Mouse (Mus musculus) myocyte (in vitro differentiated cells): ENCODE data around the gene Adcy9. TPM values are rescaled to one million over a fixed set of nuclear protein-coding genes. Genes with fewer than 3 reads are reported as not detected.

ENCODE experiments used
- H3K27me3 ChIP-seq: one replicate; pipeline ENCODE4 v1.6.1; 2011; ENCODE audit not compliant: control insufficient read depth, insufficient read depth, insufficient read length
- H3K36me3 ChIP-seq: one replicate; pipeline ENCODE4 v1.6.1; 2011; ENCODE audit not compliant: control insufficient read depth, insufficient read depth
- H3K4me2 ChIP-seq: one replicate; pipeline ENCODE4 v1.6.1; 2011; ENCODE audit warnings: low read depth, control low read depth
- H3K4me3 ChIP-seq: one replicate; pipeline ENCODE4 v1.5.1; 2011; ENCODE audit warnings: mild to moderate bottlenecking, control low read depth, moderate library complexity
- H3K79me2 ChIP-seq: one replicate; pipeline ENCODE4 v1.6.1; 2011; ENCODE audit not compliant: control insufficient read depth, insufficient read depth
- H3ac ChIP-seq: one replicate; pipeline ENCODE4 v1.6.1; 2011; ENCODE audit not compliant: control insufficient read depth, insufficient read length
- CEBPB ChIP-seq: IDR thresholded peaks from 2 replicates; pipeline ENCODE4 v1.6.1; 2011; ENCODE audit warnings: mild to moderate bottlenecking, moderate library complexity; ENCODE audit not compliant: poor library complexity, insufficient read depth, severe bottlenecking
- E2F4 ChIP-seq: IDR thresholded peaks from one replicate; pipeline ENCODE4 v1.6.1; 2011; ENCODE audit warnings: mild to moderate bottlenecking, control low read depth, moderate library complexity; ENCODE audit not compliant: insufficient read depth
- MAX ChIP-seq: IDR thresholded peaks from one replicate; pipeline ENCODE4 v1.6.1; 2011; ENCODE audit warnings: low read depth, mild to moderate bottlenecking, control low read depth
- MYOD1 ChIP-seq, 3 experiments: IDR thresholded peaks; one replicate each; pipeline ENCODE4 v1.6.1; 2011; ENCODE audit warnings: control low read depth in 2 of 3, low read depth in 2 of 3, mild to moderate bottlenecking in 2 of 3, moderate library complexity in 1 of 3; ENCODE audit not compliant: insufficient read length in 2 of 3, control insufficient read depth in 1 of 3
- MYOG ChIP-seq, 3 experiments: IDR thresholded peaks; one replicate each; pipeline ENCODE4 v1.6.1; 2011; ENCODE audit warnings: control low read depth in 2 of 3, low read depth in 2 of 3, mild to moderate bottlenecking in 2 of 3; ENCODE audit not compliant: insufficient read length in 2 of 3, control insufficient read depth in 1 of 3, insufficient read depth in 1 of 3
- POLR2A ChIP-seq: IDR thresholded peaks from one replicate; pipeline ENCODE4 v1.6.1; 2011; ENCODE audit warnings: low read depth, mild to moderate bottlenecking, control low read depth, moderate library complexity; ENCODE audit not compliant: insufficient read length
- POLR2AphosphoS2 ChIP-seq: IDR thresholded peaks from one replicate; pipeline ENCODE4 v1.6.1; 2011; ENCODE audit warnings: low read depth, control low read depth; ENCODE audit not compliant: insufficient read length
- REST ChIP-seq: IDR thresholded peaks from one replicate; pipeline ENCODE4 v1.6.1; 2011; ENCODE audit warnings: mild to moderate bottlenecking, control low read depth, moderate library complexity; ENCODE audit not compliant: insufficient read depth, insufficient read length
- SRF ChIP-seq: IDR thresholded peaks from one replicate; pipeline ENCODE4 v1.6.1; 2011; ENCODE audit warnings: low read depth; ENCODE audit not compliant: control insufficient read depth, insufficient read length
- TCF12 ChIP-seq: IDR thresholded peaks from one replicate; pipeline ENCODE4 v1.6.1; 2011; ENCODE audit warnings: mild to moderate bottlenecking, control low read depth; ENCODE audit not compliant: poor library complexity, insufficient read depth, severe bottlenecking
- TCF3 ChIP-seq: IDR thresholded peaks from one replicate; pipeline ENCODE4 v1.6.1; 2011; ENCODE audit warnings: low read depth, control low read depth; ENCODE audit not compliant: insufficient read length
- USF1 ChIP-seq: IDR thresholded peaks from one replicate; pipeline ENCODE4 v1.6.1; 2011; ENCODE audit warnings: low read depth, mild to moderate bottlenecking, control low read depth, moderate library complexity
- polyA plus RNA-seq: library from polyadenylated mRNA; unstranded; fragments of >200 nt; fragmentation: generic; extraction: Trizol; gene quantifications from one replicate; pipeline ENCODE4 v1.2.1, GENCODE M21; 2012; ENCODE audit warnings: missing spikeins

Gene Adcy9
- polyA plus RNA-seq, 1 experiment, result 4.6 TPM

- H3K4me3 ChIP-seq, result no peak overlapping the region
- no peaks in the 10 kb centered on the region for H3K79me2 ChIP-seq
- H3K27me3 ChIP-seq, result peaks cover 5% of the 10 kb centered on the region
- no peaks in the 10 kb centered on the region for H3K36me3 ChIP-seq
- H3ac ChIP-seq, result no peak overlapping the region
- TF ChIP-seq TCF12 (no peak), MYOG (IDR thresholded peaks at IDR 0.05; ENCODE audit: control insufficient read depth in 1 of 3, insufficient read depth in 1 of 3, insufficient read length in 2 of 3, low read depth in 2 of 3) (no peak), SRF (no peak), POLR2A (no peak), TCF3 (no peak), USF1 (no peak), CEBPB (no peak), REST (no peak), E2F4 (no peak), MAX (no peak), POLR2AphosphoS2 (no peak), MYOD1 (IDR thresholded peaks at IDR 0.05; ENCODE audit: control insufficient read depth in 1 of 3, insufficient read length in 2 of 3, low read depth in 2 of 3) (no peak)
- H3K4me2 ChIP-seq, result peak overlapping the region; percentile 37
These were observed 10.7 kb upstream of the Adcy9 start for GRCm38 (mm10) chr16:4431013-4431412.

- TF ChIP-seq CEBPB, result no peak
- TF ChIP-seq POLR2A, result no peak
- no peak for TF ChIP-seq REST
- TF ChIP-seq TCF3, result no peak
- no peak for TF ChIP-seq E2F4
- TF ChIP-seq MYOG (IDR thresholded peaks at IDR 0.05; ENCODE audit: control insufficient read depth in 1 of 3, insufficient read depth in 1 of 3, insufficient read length in 2 of 3, low read depth in 2 of 3), result no peak
- TF ChIP-seq SRF, result no peak
- TF ChIP-seq MAX, result no peak
- Histone ChIP-seq H3K4me2 (no peak overlapping the region), H3ac (no peak overlapping the region), H3K79me2 (no peaks in the 10 kb centered on the region), H3K36me3 (no peaks in the 10 kb centered on the region), H3K4me3 (no peak overlapping the region), H3K27me3 (peaks cover 5% of the 10 kb centered on the region)
These were observed 9.9 kb upstream of the Adcy9 start for GRCm38 (mm10) chr16:4430232-4430631.

DNA sequence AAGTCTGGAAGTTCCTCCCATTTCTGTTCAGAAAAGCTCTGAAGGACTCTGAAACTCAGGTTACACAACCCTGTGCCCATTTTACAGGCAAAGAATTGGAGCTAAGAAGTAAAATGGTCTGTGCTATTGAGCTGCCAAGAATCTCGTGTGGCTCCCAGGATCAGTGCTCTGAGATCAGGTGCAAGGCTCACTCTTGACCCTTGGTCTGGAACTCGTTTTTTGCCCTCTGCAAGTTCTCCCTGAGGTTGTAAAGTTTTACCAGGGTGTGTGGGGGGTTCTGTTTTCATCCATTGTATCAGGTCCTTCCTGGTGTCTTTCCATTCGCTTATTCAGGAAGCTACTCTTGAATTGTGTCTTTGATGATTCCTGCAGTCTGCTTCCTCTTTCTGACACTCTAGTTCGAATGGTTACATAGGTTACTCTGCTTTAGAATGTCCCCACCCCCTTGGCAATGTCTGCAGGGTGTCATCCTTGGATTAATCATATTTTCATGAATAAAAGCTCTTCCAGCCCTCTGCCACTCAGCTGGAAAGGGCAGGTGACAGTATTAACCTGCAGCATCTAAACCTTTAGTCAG is 5.4 kb upstream of the Adcy9 start:
- no peak overlapping the region for H3K4me3 ChIP-seq
- no peak for TF ChIP-seq POLR2A
- no peak for TF ChIP-seq TCF3
- TF ChIP-seq CEBPB, result no peak
- TF ChIP-seq E2F4, result no peak
- no peak for TF ChIP-seq USF1
- no peak for TF ChIP-seq MYOD1 (IDR thresholded peaks at IDR 0.05; ENCODE audit: control insufficient read depth in 1 of 3, insufficient read length in 2 of 3, low read depth in 2 of 3)
- no peak for TF ChIP-seq POLR2AphosphoS2
- no peak for TF ChIP-seq SRF
- H3K27me3 ChIP-seq, result peaks cover 5% of the 10 kb centered on the region
- H3ac ChIP-seq, result no peak overlapping the region
- no peaks in the 10 kb centered on the region for H3K79me2 ChIP-seq
- H3K36me3 ChIP-seq, result no peaks in the 10 kb centered on the region
- H3K4me2 ChIP-seq, result no peak overlapping the region

DNA sequence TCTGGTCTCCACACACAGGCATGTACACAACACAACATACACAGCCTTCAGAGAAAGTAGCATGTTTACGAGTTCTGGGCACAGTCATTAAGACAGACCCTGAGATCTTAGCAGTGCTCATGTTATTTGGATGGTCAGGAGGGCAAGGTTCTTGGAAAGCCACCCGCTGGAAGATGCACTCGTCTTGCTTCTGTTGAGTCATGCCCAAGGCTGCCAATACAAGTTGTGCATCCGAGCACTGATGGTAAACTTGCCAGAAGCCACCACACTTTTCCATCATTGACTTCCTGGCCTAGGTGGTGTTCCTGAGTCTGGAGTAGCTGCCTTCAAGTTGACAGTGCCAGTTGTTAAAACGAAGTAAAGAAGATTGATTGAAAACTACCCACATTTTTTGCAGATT is 3.3 kb upstream of the Adcy9 start:
- TF ChIP-seq MAX (no peak), MYOD1 (IDR thresholded peaks at IDR 0.05; ENCODE audit: control insufficient read depth in 1 of 3, insufficient read length in 2 of 3, low read depth in 2 of 3) (no peak), POLR2A (no peak), POLR2AphosphoS2 (no peak), USF1 (no peak)
- Histone ChIP-seq H3K79me2 (no peaks in the 10 kb centered on the region), H3K36me3 (no peaks in the 10 kb centered on the region), H3K4me2 (no peak overlapping the region), H3ac (no peak overlapping the region), H3K27me3 (peaks cover 2% of the 10 kb centered on the region), H3K4me3 (no peak overlapping the region)

DNA sequence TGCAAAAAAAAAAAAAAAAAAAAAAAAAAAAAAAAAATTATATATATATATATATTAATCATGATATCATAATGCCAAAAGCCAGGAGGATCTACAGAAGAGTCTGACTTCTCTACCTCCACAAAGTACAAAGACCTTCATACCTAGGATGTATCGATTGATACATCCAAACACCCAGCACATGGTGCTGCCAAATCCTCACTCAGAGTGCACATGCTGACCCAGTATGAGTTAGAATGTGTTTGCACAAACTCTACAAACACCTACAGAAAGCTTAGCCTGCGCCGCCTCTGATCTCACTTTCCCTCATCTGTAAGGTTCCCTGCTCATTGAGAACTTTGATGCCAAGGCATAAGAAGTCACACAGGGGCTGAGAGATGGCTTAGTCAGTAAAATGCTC is 2.7 kb upstream of the Adcy9 start:
- Histone ChIP-seq H3ac (no peak overlapping the region), H3K79me2 (no peaks in the 10 kb centered on the region), H3K36me3 (no peaks in the 10 kb centered on the region), H3K4me3 (no peak overlapping the region), H3K4me2 (no peak overlapping the region), H3K27me3 (no peaks in the 10 kb centered on the region)
- no peak for TF ChIP-seq MAX
- no peak for TF ChIP-seq POLR2AphosphoS2
- TF ChIP-seq TCF12, result no peak
- no peak for TF ChIP-seq MYOG (IDR thresholded peaks at IDR 0.05; ENCODE audit: control insufficient read depth in 1 of 3, insufficient read depth in 1 of 3, insufficient read length in 2 of 3, low read depth in 2 of 3)
- TF ChIP-seq TCF3, result no peak
- no peak for TF ChIP-seq E2F4
- TF ChIP-seq MYOD1 (IDR thresholded peaks at IDR 0.05; ENCODE audit: control insufficient read depth in 1 of 3, insufficient read length in 2 of 3, low read depth in 2 of 3), result no peak
